Mouse (Mus musculus): ENCODE measurements at regions not wholly inside any gene's neighbourhood (a gene's known extent, or its start where the extent isn't known, plus 50 kb on each side); places are given as distances from the start of the nearest gene placed in this dataset.
"Not testable (repeated sequence)": the region's sequence is repeated elsewhere in the genome, so short reads cannot be mapped to it uniquely, and the experiment has no call there.

DNA sequence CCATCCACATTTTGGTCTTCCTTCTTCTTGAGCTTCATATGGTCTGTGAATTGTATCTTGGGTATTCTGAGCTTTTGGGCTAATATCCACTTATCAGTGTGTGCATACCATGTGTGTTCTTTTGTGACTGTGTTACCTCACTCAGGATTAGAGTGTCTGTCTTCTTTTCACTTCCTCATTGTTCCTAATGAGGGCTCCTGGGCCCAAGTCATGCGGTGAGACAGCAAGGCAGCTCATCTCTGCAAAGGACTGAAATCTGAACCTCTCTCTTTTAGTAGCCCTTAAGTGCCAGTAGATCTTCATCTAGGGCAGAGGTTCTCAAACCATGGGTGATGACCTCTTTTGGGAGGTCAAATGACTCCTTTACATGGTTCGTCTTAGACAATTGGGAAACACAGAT lies 364.6 kb downstream of the Edem1 start:
- not testable (repeated sequence) for TF ChIP-seq POLR2A (IDR thresholded peaks at IDR 0.05; ENCODE audit: low read depth, low read length); CTCF (conservative IDR thresholded peaks at IDR 0.05; ENCODE audit: insufficient read depth, insufficient read length, low read depth, low read length)

All from kidney, adult 2 months (tissue).